Mouse (Mus musculus) cerebellum, adult 2 months (tissue): ENCODE results near the gene Rab3ip.

Experiments
- CTCF ChIP-seq: fragments of 200-500 bp; IDR thresholded peaks from 2 replicates; pipeline ENCODE4 v1.5.1; 2011; ENCODE audit warnings: low read depth, mild to moderate bottlenecking, control low read depth, low read length, moderate library complexity, borderline replicate concordance; ENCODE audit not compliant: insufficient read depth
- POLR2A ChIP-seq: fragments of 200-500 bp; IDR thresholded peaks from 2 replicates; pipeline ENCODE4 v1.6.1; 2011; ENCODE audit warnings: low read length, control low read depth, borderline replicate concordance; ENCODE audit not compliant: insufficient read depth

- TF ChIP-seq POLR2A (no peak), CTCF (no peak)
Observed at GRCm38 (mm10) chr10:116986264-116987082, 35.9 kb upstream of the Rab3ip start, which contains the start of gene Best3.
